Mouse (Mus musculus): Measurements from ENCODE around the gene Btnl4. TPM values are rescaled to one million over a fixed set of nuclear protein-coding genes. Genes with fewer than 3 reads are reported as not detected.

Gene Btnl4
- polyA plus RNA-seq, 1 experiment, result not detected

GRCm38 (mm10) chr17:34437120-34437519 is 40.0 kb downstream of the Btnl4 start:
- no peak for DNase-seq (ENCODE audit: low spot score)

- DNase-seq (ENCODE audit: low spot score), result no peak
These were observed 49.5 kb downstream of the Btnl4 start for GRCm38 (mm10) chr17:34427597-34427996.

GRCm38 (mm10) chr17:34420014-34420413 is 57.1 kb downstream of the Btnl4 start:
- DNase-seq (ENCODE audit: low spot score), result no peak

Other genes with a start within 250 kb of the Btnl4 start
- 2.7 and 5.0 TPM in 2 replicates for gene H2-Ob, start 238.4 kb downstream of the Btnl4 start, polyA plus RNA-seq (2012; rRNA removed)
- 251 and 267 TPM in 2 replicates for gene H2-Ab1, start 219.6 kb downstream of the Btnl4 start, polyA plus RNA-seq (2012; rRNA removed)
- gene H2-Aa, start 189.5 kb downstream of the Btnl4 start, polyA plus RNA-seq (2012; rRNA removed), result 281 and 288 TPM in 2 replicates
- 248 and 252 TPM in 2 replicates for gene H2-Eb1, start 171.5 kb downstream of the Btnl4 start, polyA plus RNA-seq (2012; rRNA removed)
- 0.09 and 0.18 TPM in 2 replicates for gene H2-Eb2, start 151.7 kb downstream of the Btnl4 start, polyA plus RNA-seq (2012; rRNA removed)
- gene Btnl2, start 122.5 kb downstream of the Btnl4 start, polyA plus RNA-seq (2012; rRNA removed), result 0.28 and 0.40 TPM in 2 replicates
- gene Btnl1, start 100.2 kb downstream of the Btnl4 start, polyA plus RNA-seq (2012; rRNA removed), result not detected in 2 replicates
- gene BC051142, start 78.5 kb downstream of the Btnl4 start, polyA plus RNA-seq (2012; rRNA removed), result 1.2 and 1.6 TPM in 2 replicates
- not detected in 2 replicates for gene Btnl6, start 40.0 kb upstream of the Btnl4 start, polyA plus RNA-seq (2012; rRNA removed)
- gene Notch4, start 87.0 kb upstream of the Btnl4 start, polyA plus RNA-seq (2012; rRNA removed), result 3.2 and 5.5 TPM in 2 replicates
- gene Gpsm3, start 112.5 kb upstream of the Btnl4 start, polyA plus RNA-seq (2012; rRNA removed), result 9.5 and 12.6 TPM in 2 replicates
- 55.2 and 58.1 TPM in 2 replicates for gene Pbx2, start 113.9 kb upstream of the Btnl4 start, polyA plus RNA-seq (2012; rRNA removed)
- 5.1 and 6.1 TPM in 2 replicates for gene Ager, start 120.5 kb upstream of the Btnl4 start, polyA plus RNA-seq (2012; rRNA removed)
- 82.7 and 91.4 TPM in 2 replicates for gene Rnf5, start 126.4 kb upstream of the Btnl4 start, polyA plus RNA-seq (2012; rRNA removed)
- gene Agpat1, start 126.9 kb upstream of the Btnl4 start, polyA plus RNA-seq (2012; rRNA removed), result 104 and 109 TPM in 2 replicates
- gene Egfl8, start 138.7 kb upstream of the Btnl4 start, polyA plus RNA-seq (2012; rRNA removed), result 9.3 and 10.6 TPM in 2 replicates
- gene Ppt2, start 151.2 kb upstream of the Btnl4 start, polyA plus RNA-seq (2012; rRNA removed), result 22.8 and 24.8 TPM in 2 replicates
- 8.0 and 11.1 TPM in 2 replicates for gene Prrt1, start 152.2 kb upstream of the Btnl4 start, polyA plus RNA-seq (2012; rRNA removed)
- gene Fkbpl, start 167.4 kb upstream of the Btnl4 start, polyA plus RNA-seq (2012; rRNA removed), result 4.6 and 7.2 TPM in 2 replicates
- 39.2 and 42.1 TPM in 2 replicates for gene Atf6b, start 169.8 kb upstream of the Btnl4 start, polyA plus RNA-seq (2012; rRNA removed)
- 74.4 and 93.5 TPM in 2 replicates for gene Tnxb, start 193.2 kb upstream of the Btnl4 start, polyA plus RNA-seq (2012; rRNA removed)